Mouse (Mus musculus) heart, postnatal 10 days (tissue): ENCODE results near the gene Fam50b. TPM values are rescaled to one million over a fixed set of nuclear protein-coding genes. Genes with fewer than 3 reads are reported as not detected.

Source experiments
- DNase-seq, 2 experiments: peaks; one replicate each; pipeline ENCODE4 v3.0.0; 2021
- intact Hi-C: fragments of 180-260 bp; cut with DNase I; formaldehyde crosslinking; loops from one replicate; pipeline ENCODE4 v1.15.1; 2025
- total RNA-seq, 2 experiments: library from RNA; stranded (reverse); gene quantifications; 2 replicates each; pipeline ENCODE4 v1.2.3; 2021

The Fam50b gene
- total RNA-seq, 2 experiments from 2014 or later, result not detected

- DNase-seq, result peak in 1 of 2 experiments; percentile 45
- intact Hi-C loops, result loop anchor here (5.0 kb wide), 1 partner anchor 124 kb away; no protein-coding TSS in a partner anchor
Measured at GRCm38 (mm10) chr13:34737968-34738698, 3.5 kb downstream of the Fam50b start.

- intact Hi-C loops, result loop anchor here (5.0 kb wide), 1 partner anchor 124 kb away; no protein-coding TSS in a partner anchor
- DNase-seq, result no peak
Measured at GRCm38 (mm10) chr13:34738699-34738973, 4.0 kb downstream of the Fam50b start.

- intact Hi-C loops, result loop anchor here (5.0 kb wide), 1 partner anchor 123 kb away; no protein-coding TSS in a partner anchor
- DNase-seq, result no peak
Measured at GRCm38 (mm10) chr13:34739071-34739470, 4.4 kb downstream of the Fam50b start.

- intact Hi-C loops, result loop anchor here (5.0 kb wide), 1 partner anchor 51 kb away; no protein-coding TSS in a partner anchor
- no peak for DNase-seq
Measured at GRCm38 (mm10) chr13:34741254-34741653, 6.6 kb downstream of the Fam50b start.

- no peak for DNase-seq
- intact Hi-C loops, result loop anchor here (5.0 kb wide), 1 partner anchor 50 kb away; no protein-coding TSS in a partner anchor
Measured at GRCm38 (mm10) chr13:34741813-34742568, 7.3 kb downstream of the Fam50b start.

- DNase-seq, result no peak
- intact Hi-C loops, result no loop called here
Measured at GRCm38 (mm10) chr13:34746811-34747210, 12.2 kb downstream of the Fam50b start.

GRCm38 (mm10) chr13:34748530-34748929 is 13.9 kb downstream of the Fam50b start:
- intact Hi-C loops, result no loop called here

GRCm38 (mm10) chr13:34759202-34759601 is 24.6 kb downstream of the Fam50b start:
- DNase-seq, result no peak
- intact Hi-C loops, result no loop called here

More at GRCm38 (mm10) chr13:34748530-34748929, 13.9 kb downstream of the Fam50b start:
- DNase-seq, result no peak

GRCm38 (mm10) chr13:34760518-34761287 is 26.1 kb downstream of the Fam50b start:
- intact Hi-C loops, result loop anchor here (5.0 kb wide), 1 partner anchor 33 kb away; no protein-coding TSS in a partner anchor

GRCm38 (mm10) chr13:34762136-34762535 is 27.5 kb downstream of the Fam50b start:
- intact Hi-C loops, result loop anchor here (5.0 kb wide), 1 partner anchor 35 kb away; no protein-coding TSS in a partner anchor
- DNase-seq, result peak in 1 of 2 experiments; percentile 33

More at GRCm38 (mm10) chr13:34760518-34761287, 26.1 kb downstream of the Fam50b start:
- peak; percentile 19 to 34 for DNase-seq

GRCm38 (mm10) chr13:34762865-34763264 is 28.2 kb downstream of the Fam50b start:
- intact Hi-C loops, result loop anchor here (5.0 kb wide), 1 partner anchor 36 kb away; no protein-coding TSS in a partner anchor

GRCm38 (mm10) chr13:34765269-34765668 is 30.6 kb downstream of the Fam50b start:
- intact Hi-C loops, result no loop called here

More at GRCm38 (mm10) chr13:34762865-34763264, 28.2 kb downstream of the Fam50b start:
- DNase-seq, result no peak

GRCm38 (mm10) chr13:34766572-34766971 is 31.9 kb downstream of the Fam50b start:
- intact Hi-C loops, result no loop called here
- peak; percentile 40 to 44 for DNase-seq

More at GRCm38 (mm10) chr13:34765269-34765668, 30.6 kb downstream of the Fam50b start:
- no peak for DNase-seq

- no peak for DNase-seq
- intact Hi-C loops, result no loop called here
Measured at GRCm38 (mm10) chr13:34767527-34768292, 33.1 kb downstream of the Fam50b start.

GRCm38 (mm10) chr13:34776767-34777166 is 42.1 kb downstream of the Fam50b start:
- intact Hi-C loops, result no loop called here
- DNase-seq, result no peak

- intact Hi-C loops, result no loop called here
- peak in 1 of 2 experiments; percentile 51 for DNase-seq
Measured at GRCm38 (mm10) chr13:34780856-34781610, 46.4 kb downstream of the Fam50b start.

GRCm38 (mm10) chr13:34781611-34782009 is 47.0 kb downstream of the Fam50b start:
- DNase-seq, result no peak
- intact Hi-C loops, result no loop called here

- intact Hi-C loops, result no loop called here
Measured at GRCm38 (mm10) chr13:34784818-34785217, 50.2 kb downstream of the Fam50b start.

GRCm38 (mm10) chr13:34786634-34787033 is 52.0 kb downstream of the Fam50b start:
- DNase-seq, result no peak
- intact Hi-C loops, result no loop called here

More at GRCm38 (mm10) chr13:34784818-34785217, 50.2 kb downstream of the Fam50b start:
- no peak for DNase-seq
